Mouse (Mus musculus) adrenal gland, adult (tissue): ENCODE measurements at regions not wholly inside any gene's neighbourhood (a gene's known extent, or its start where the extent isn't known, plus 50 kb on each side); places are given as distances from the start of the nearest gene placed in this dataset.

Source experiments
- DNase-seq, 2 experiments: peaks; one replicate each; pipeline ENCODE4 v3.0.0; 2022 to 2023; ENCODE audit warnings: low spot score in 1 of 2; ENCODE audit not compliant: inconsistent age in 2 of 2

- no peak for DNase-seq
Measured at GRCm38 (mm10) chr16:24102854-24103690, 114.4 kb upstream of the Bcl6 start.

- DNase-seq, result peak in 1 of 2 experiments; percentile 59
Measured at GRCm38 (mm10) chr16:24097596-24097995, 108.9 kb upstream of the Bcl6 start.

- DNase-seq, result no peak
Measured at GRCm38 (mm10) chr16:24096076-24096475, 107.4 kb upstream of the Bcl6 start.

- peak in 1 of 2 experiments; percentile 44 for DNase-seq
Measured at GRCm38 (mm10) chr16:24095630-24096029, 107.0 kb upstream of the Bcl6 start.

GRCm38 (mm10) chr16:24094566-24094965, 105.9 kb upstream of the Bcl6 start:
- no peak for DNase-seq

GRCm38 (mm10) chr16:24093624-24094023, 105.0 kb upstream of the Bcl6 start:
- no peak for DNase-seq

GRCm38 (mm10) chr16:24092616-24093525, 104.2 kb upstream of the Bcl6 start:
- DNase-seq, result peak; percentile 42 to 54

GRCm38 (mm10) chr16:24092136-24092535, 103.5 kb upstream of the Bcl6 start:
- DNase-seq, result no peak

- DNase-seq, result no peak
Measured at GRCm38 (mm10) chr16:24090981-24091380, 102.3 kb upstream of the Bcl6 start.

GRCm38 (mm10) chr16:24089840-24090762, 101.4 kb upstream of the Bcl6 start:
- peak in 1 of 2 experiments; percentile 56 for DNase-seq

GRCm38 (mm10) chr16:24083966-24084365, 95.3 kb upstream of the Bcl6 start:
- peak in 1 of 2 experiments; percentile 55 for DNase-seq

GRCm38 (mm10) chr16:24080471-24080870, 91.8 kb upstream of the Bcl6 start:
- no peak for DNase-seq

- DNase-seq, result no peak
Measured at GRCm38 (mm10) chr16:24078622-24079021, 90.0 kb upstream of the Bcl6 start.

- no peak for DNase-seq
Measured at GRCm38 (mm10) chr16:24077428-24077827, 88.8 kb upstream of the Bcl6 start.

GRCm38 (mm10) chr16:24076799-24077136, 88.1 kb upstream of the Bcl6 start:
- DNase-seq, result no peak

GRCm38 (mm10) chr16:24076109-24076798, 87.6 kb upstream of the Bcl6 start:
- no peak for DNase-seq

- no peak for DNase-seq
Measured at GRCm38 (mm10) chr16:24073613-24074244, 85.1 kb upstream of the Bcl6 start.

GRCm38 (mm10) chr16:24073065-24073464, 84.4 kb upstream of the Bcl6 start:
- no peak for DNase-seq

- DNase-seq, result no peak
Measured at GRCm38 (mm10) chr16:24069411-24069810, 80.8 kb upstream of the Bcl6 start.
